Mouse (Mus musculus) lung, postnatal 0 days (tissue): ENCODE measurements around the gene Zfp775. TPM values are rescaled to one million over a fixed set of nuclear protein-coding genes. Genes with fewer than 3 reads are reported as not detected.

Experiments used
- ATAC-seq: fragments of 200-750 bp; cut with Nextera tagmentation; 2 replicates; pipeline ENCODE4 v1.8.0; 2017; ENCODE audit warnings: moderate library complexity
- DNase-seq: peaks from one replicate; pipeline ENCODE4 v3.0.0-alpha.2; 2016; ENCODE audit warnings: low spot score
- H3K27ac ChIP-seq: fragments of 300-500 bp; sonication (generic); 2 replicates; pipeline ENCODE4 v1.5.1; 2014; ENCODE audit warnings: antibody characterized with exemption, mild to moderate bottlenecking, low read length, mixed read lengths
- H3K27me3 ChIP-seq: fragments of 300-500 bp; sonication (generic); replicated peaks from 2 replicates; pipeline ENCODE4 v1.6.1; 2014; ENCODE audit warnings: low read length, mixed read lengths; ENCODE audit not compliant: insufficient read depth
- H3K36me3 ChIP-seq: fragments of 300-500 bp; sonication (generic); 2 replicates; pipeline ENCODE4 v1.6.1; 2014; ENCODE audit warnings: low read length, mixed read lengths; ENCODE audit not compliant: insufficient read depth
- H3K4me1 ChIP-seq: fragments of 300-500 bp; sonication (generic); 2 replicates; pipeline ENCODE4 v1.6.1; 2014; ENCODE audit warnings: antibody characterized with exemption, low read depth, low read length, mixed read lengths; ENCODE audit not compliant: insufficient read depth
- H3K4me2 ChIP-seq: fragments of 300-500 bp; sonication (generic); replicated peaks from 2 replicates; pipeline ENCODE4 v1.6.1; 2014; ENCODE audit warnings: low read depth, mild to moderate bottlenecking, low read length, moderate library complexity, mixed read lengths
- H3K4me3 ChIP-seq: fragments of 300-500 bp; sonication (generic); 2 replicates; pipeline ENCODE4 v1.5.1; 2014; ENCODE audit warnings: low read depth, low read length
- H3K9ac ChIP-seq: fragments of 300-500 bp; sonication (generic); replicated peaks from 2 replicates; pipeline ENCODE4 v1.6.1; 2014; ENCODE audit warnings: low read depth, mild to moderate bottlenecking
- H3K9me3 ChIP-seq: fragments of 300-500 bp; sonication (generic); 2 replicates; pipeline ENCODE4 v1.6.1; 2016; ENCODE audit warnings: low read length, mixed read lengths
- CTCF ChIP-seq: IDR thresholded peaks from 2 replicates; pipeline ENCODE4 v1.5.1; 2016; ENCODE audit warnings: antibody characterized with exemption, mild to moderate bottlenecking
- EP300 ChIP-seq: IDR thresholded peaks from 2 replicates; pipeline ENCODE4 v1.6.1; 2016; ENCODE audit warnings: antibody characterized with exemption, mild to moderate bottlenecking, control low read depth
- WGBS: fragments of 180-500 bp; shearing (Covaris S2); extraction: QIAGEN DNeasy Blood & Tissue Kit; methylation state at CpG from one replicate; pipeline ENCODE4 v1.1.7; 2014; 5-methylcytosine and 5-hydroxymethylcytosine counted together
- polyA plus RNA-seq: library from polyadenylated mRNA; unstranded; fragments of >200 nt; fragmentation: Nextera tagmentation; extraction: Ambion mirVana; gene quantifications from 2 replicates; pipeline ENCODE4 v1.2.1, GENCODE M21; 2015

Gene Zfp775
- polyA plus RNA-seq, 1 experiment from 2014 or later: 5.3 TPM

DNA sequence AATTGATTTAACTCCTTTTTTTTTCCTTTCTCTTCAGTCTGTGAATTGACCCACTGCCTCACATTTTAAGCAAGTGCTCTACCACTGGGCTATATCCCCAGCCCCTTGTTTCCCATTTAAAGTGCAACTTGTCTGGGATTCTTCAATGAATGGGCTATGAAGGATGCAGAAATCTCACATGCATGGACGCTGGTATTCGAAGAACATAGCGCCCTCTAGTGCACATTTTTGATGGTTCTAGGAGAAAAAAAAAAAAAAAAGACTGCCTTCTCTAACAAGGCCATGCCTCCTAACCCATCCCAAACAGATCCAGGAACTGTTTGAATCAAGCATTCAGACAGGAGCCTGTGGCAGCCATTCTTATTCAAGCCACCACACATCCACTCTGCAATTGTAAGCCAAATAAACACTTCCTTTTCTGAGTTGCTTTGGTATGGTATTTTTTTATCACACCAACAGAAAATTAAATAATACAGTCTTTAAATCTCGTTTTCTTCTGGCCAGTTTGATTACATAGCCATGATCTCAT lies 41.0 kb downstream of the Zfp775 start:
- no peak overlapping the region for H3K4me2 ChIP-seq
- no peak overlapping the region for H3K9ac ChIP-seq
- WGBS: 21% methylated on average over 4 of the region's 4 CpGs
- no peaks in the 10 kb centered on the region for H3K9me3 ChIP-seq
- no peaks in the 10 kb centered on the region for H3K27me3 ChIP-seq
- no peaks in the 10 kb centered on the region for H3K4me1 ChIP-seq
- no peak for ATAC-seq
- no peaks in the 10 kb centered on the region for H3K36me3 ChIP-seq
- DNase-seq: peak; percentile 87
- H3K27ac ChIP-seq: no peak overlapping the region
- no peak overlapping the region for H3K4me3 ChIP-seq
- TF ChIP-seq EP300 (no peak), CTCF (peak; percentile 75)

DNA sequence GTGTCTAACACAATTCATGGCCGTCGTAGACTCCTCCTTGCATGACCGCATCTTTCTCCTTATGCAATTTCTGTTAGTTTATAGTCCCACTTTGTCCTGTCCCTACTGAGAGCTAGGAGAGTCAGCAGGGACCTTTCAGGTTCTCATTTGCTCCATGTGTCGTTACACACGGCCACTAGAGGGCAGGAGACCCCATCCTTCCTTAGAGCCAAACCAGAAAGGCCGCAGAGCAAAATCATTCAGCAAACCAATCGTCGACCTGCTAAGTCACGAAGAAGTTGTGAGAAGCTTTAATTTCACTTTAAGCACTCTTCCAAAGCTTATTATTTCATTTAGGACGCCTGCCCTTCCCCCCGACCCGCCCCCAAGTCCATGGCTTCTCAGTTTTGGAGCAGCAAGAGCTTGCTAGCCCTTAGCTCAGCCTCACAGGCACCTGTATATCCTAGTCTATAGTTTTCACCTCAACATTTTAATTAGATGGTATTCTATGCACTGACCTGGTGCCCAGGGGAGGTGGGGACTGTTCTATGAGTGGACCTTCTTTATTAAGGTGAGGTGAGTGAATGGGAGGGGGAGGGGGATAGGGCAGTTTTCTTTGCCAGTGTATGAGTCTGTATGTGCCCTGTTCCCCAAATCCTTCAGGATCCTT lies 43.9 kb downstream of the Zfp775 start:
- peak; percentile 91 for TF ChIP-seq CTCF
- no peak for TF ChIP-seq EP300
- no peak overlapping the region for H3K4me3 ChIP-seq
- 9% methylated on average over 12 of the region's 12 CpGs for WGBS
- H3K9me3 ChIP-seq: no peaks in the 10 kb centered on the region
- H3K4me2 ChIP-seq: no peak overlapping the region
- H3K36me3 ChIP-seq: no peaks in the 10 kb centered on the region
- H3K9ac ChIP-seq: no peak overlapping the region
- H3K27ac ChIP-seq: no peak overlapping the region
- H3K27me3 ChIP-seq: no peaks in the 10 kb centered on the region
- ATAC-seq (peak; percentile 45; the same call in 1 of the 2 replicates), DNase-seq (peak; percentile 84)
- H3K4me1 ChIP-seq: no peaks in the 10 kb centered on the region

- no peaks in the 10 kb centered on the region for H3K4me1 ChIP-seq
- WGBS: 77% methylated on average over 4 of the region's 4 CpGs
- no peaks in the 10 kb centered on the region for H3K27me3 ChIP-seq
- no peak for ATAC-seq
- no peaks in the 10 kb centered on the region for H3K36me3 ChIP-seq
- no peak overlapping the region for H3K27ac ChIP-seq
- H3K4me3 ChIP-seq: no peak overlapping the region
- DNase-seq: no peak
- no peaks in the 10 kb centered on the region for H3K9me3 ChIP-seq
- no peak overlapping the region for H3K4me2 ChIP-seq
- no peak overlapping the region for H3K9ac ChIP-seq
- TF ChIP-seq CTCF: no peak
- no peak for TF ChIP-seq EP300
Observed at GRCm38 (mm10) chr6:48646309-48646690, 44.4 kb downstream of the Zfp775 start.

GRCm38 (mm10) chr6:48646995-48647394 lies 45.1 kb downstream of the Zfp775 start, which contains the start of gene Gimap8:
Gimap8 (plus strand) TSS chr6:48647234.
- Histone ChIP-seq H3K27ac (0 out of 2 replicates have a peak within 1 kb of the TSS, but pooled peaks have one; percentile 11), H3K9me3 (no peaks in the 10 kb centered on the region), H3K36me3 (no peaks in the 10 kb centered on the region), H3K4me3 (peak within 1 kb of the TSS; percentile 8; the same call in 1 of the 2 replicates), H3K9ac (peak within 1 kb of the TSS; percentile 32; the same call in 1 of the 2 replicates), H3K27me3 (no peaks in the 10 kb centered on the region), H3K4me1 (no peaks in the 10 kb centered on the region), H3K4me2 (peak within 1 kb of the TSS; percentile 22; the same call in 1 of the 2 replicates)
- DNase-seq (peak; percentile 73), ATAC-seq (peak; percentile 87)
- TF ChIP-seq EP300: no peak
- TF ChIP-seq CTCF: peak; percentile 76
- WGBS: 15% methylated on average over 3 of the region's 3 CpGs

DNA sequence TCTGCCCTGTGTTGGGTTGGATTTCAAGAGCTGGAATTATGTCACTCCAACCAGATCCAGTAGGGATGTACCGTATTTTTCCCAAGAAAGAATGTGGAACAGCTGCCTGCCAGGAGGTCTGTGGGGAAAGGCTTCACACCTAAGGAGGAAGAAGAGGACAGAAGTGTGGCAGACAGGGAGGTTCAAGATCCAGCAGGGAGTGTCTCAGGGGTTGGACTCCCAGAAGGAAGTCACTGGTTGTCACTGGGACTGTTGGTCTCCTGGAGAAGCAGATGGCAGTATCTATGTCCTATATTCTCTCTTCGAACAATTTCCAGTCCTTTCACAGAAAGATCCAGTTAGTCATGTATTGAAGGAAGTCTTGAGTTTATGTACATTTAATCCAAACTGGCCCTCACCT lies 45.7 kb downstream of the Zfp775 start:
- WGBS: 65% methylated on average over 2 of the region's 2 CpGs
- TF ChIP-seq EP300 (no peak), CTCF (no peak)
- Histone ChIP-seq H3K27ac (0 out of 2 replicates have a peak overlapping the region, but pooled peaks have one; percentile 11), H3K4me2 (peak overlapping the region; percentile 22; the same call in 1 of the 2 replicates), H3K36me3 (no peaks in the 10 kb centered on the region), H3K4me3 (peak overlapping the region; percentile 8; the same call in 1 of the 2 replicates), H3K9ac (no peak overlapping the region), H3K27me3 (no peaks in the 10 kb centered on the region), H3K9me3 (no peaks in the 10 kb centered on the region), H3K4me1 (no peaks in the 10 kb centered on the region)
- ATAC-seq (peak; percentile 48), DNase-seq (peak; percentile 15)

DNA sequence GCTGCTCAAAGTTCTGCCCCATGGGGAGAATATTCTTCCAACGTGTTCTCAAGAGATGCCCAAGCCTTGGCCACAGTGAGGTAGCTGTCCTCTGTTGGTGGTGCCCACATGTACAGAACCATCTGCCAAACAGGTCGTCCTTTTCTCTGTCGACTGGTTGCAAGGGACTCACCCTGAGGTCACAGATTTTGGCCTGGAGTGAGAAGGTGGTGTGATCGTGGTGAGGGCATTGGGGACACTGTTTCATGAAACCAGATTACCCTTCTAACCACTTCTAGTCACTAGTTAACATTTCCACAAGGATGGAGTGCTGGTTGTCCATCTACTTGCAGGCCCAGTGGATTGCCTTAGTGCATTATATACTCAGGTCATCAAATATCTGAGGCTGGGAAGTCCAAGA lies 46.9 kb downstream of the Zfp775 start:
- Histone ChIP-seq H3K36me3 (no peaks in the 10 kb centered on the region), H3K27ac (no peak overlapping the region), H3K4me3 (no peak overlapping the region), H3K9me3 (no peaks in the 10 kb centered on the region), H3K9ac (no peak overlapping the region), H3K4me2 (no peak overlapping the region), H3K4me1 (no peaks in the 10 kb centered on the region), H3K27me3 (no peaks in the 10 kb centered on the region)
- ATAC-seq: no peak
- WGBS: 88% methylated on average over 4 of the region's 4 CpGs
- DNase-seq: no peak
- TF ChIP-seq EP300 (no peak), CTCF (no peak)
